Mouse (Mus musculus) large intestine, adult 2 months (tissue): Measurements from ENCODE around the gene Itgb1. TPM values are rescaled to one million over a fixed set of nuclear protein-coding genes. Genes with fewer than 3 reads are reported as not detected.

Experiments used
- DNase-seq: peaks from one replicate; pipeline ENCODE4 v3.0.0-alpha.2; 2012; ENCODE audit warnings: low read depth, low spot score
- WGBS: fragments of 180-500 bp; shearing (Covaris S2); methylation state at CpG from one replicate; pipeline ENCODE4 v1.1.7; 2018; 5-methylcytosine and 5-hydroxymethylcytosine counted together
- polyA plus RNA-seq: library from polyadenylated mRNA; depleted of rRNA; stranded (reverse); fragments of >200 nt; gene quantifications from 2 replicates; pipeline ENCODE4 v1.2.3, GENCODE M21; 2012

Itgb1 gene
- polyA plus RNA-seq, 1 experiment, result 44.3 TPM

- WGBS, result 83% methylated on average over 2 of the region's 2 CpGs
- DNase-seq, result no peak
Observed at GRCm38 (mm10) chr8:128680548-128681325, 4.7 kb upstream of the Itgb1 start.

GRCm38 (mm10) chr8:128681970-128682369, 3.5 kb upstream of the Itgb1 start:
- no peak for DNase-seq
- 88% methylated on average over 3 of the region's 3 CpGs for whole genome bisulfite sequencing

GRCm38 (mm10) chr8:128684609-128685506, 596 bp upstream of the Itgb1 start:
- 5% methylated on average over 25 of the region's 25 CpGs for WGBS
- DNase-seq, result no peak

GRCm38 (mm10) chr8:128686429-128686990, 1.1 kb downstream of the Itgb1 start:
- no peak for DNase-seq
- WGBS, result 2% methylated on average over 2 of the region's 2 CpGs

GRCm38 (mm10) chr8:128688679-128689078, 3.2 kb downstream of the Itgb1 start:
- no peak for DNase-seq
- 49% methylated on average over 3 of the region's 3 CpGs for WGBS

GRCm38 (mm10) chr8:128690056-128690455, 4.6 kb downstream of the Itgb1 start:
- 40% methylated on average over 1 of the region's 1 CpGs for WGBS

GRCm38 (mm10) chr8:128696701-128697397, 11.4 kb downstream of the Itgb1 start:
- no peak for DNase-seq
- WGBS, result 92% methylated on average over 1 of the region's 1 CpGs

More at GRCm38 (mm10) chr8:128690056-128690455, 4.6 kb downstream of the Itgb1 start:
- DNase-seq, result no peak

GRCm38 (mm10) chr8:128697945-128698344, 12.5 kb downstream of the Itgb1 start:
- DNase-seq, result no peak
- 19% methylated on average over 3 of the region's 3 CpGs for WGBS

- 76% methylated on average over 1 of the region's 1 CpGs for WGBS
Observed at GRCm38 (mm10) chr8:128704376-128704775, 18.9 kb downstream of the Itgb1 start.

GRCm38 (mm10) chr8:128704836-128705235, 19.4 kb downstream of the Itgb1 start:
- 81% methylated on average over 2 of the region's 2 CpGs for WGBS
- no peak for DNase-seq

More at GRCm38 (mm10) chr8:128704376-128704775, 18.9 kb downstream of the Itgb1 start:
- no peak for DNase-seq

GRCm38 (mm10) chr8:128709261-128709660, 23.8 kb downstream of the Itgb1 start:
- 47% methylated on average over 3 of the region's 3 CpGs for WGBS
- DNase-seq, result no peak

GRCm38 (mm10) chr8:128716184-128716583, 30.7 kb downstream of the Itgb1 start:
- no peak for DNase-seq

- DNase-seq, result no peak
Observed at GRCm38 (mm10) chr8:128724819-128725218, 39.4 kb downstream of the Itgb1 start.

GRCm38 (mm10) chr8:128727213-128727612, 41.8 kb downstream of the Itgb1 start:
- WGBS, result 98% methylated on average over 1 of the region's 1 CpGs
- no peak for DNase-seq

More at GRCm38 (mm10) chr8:128724819-128725218, 39.4 kb downstream of the Itgb1 start:
- 31% methylated on average over 1 of the region's 1 CpGs for WGBS

GRCm38 (mm10) chr8:128732254-128732653, 46.8 kb downstream of the Itgb1 start:
- DNase-seq, result no peak
- 85% methylated on average over 2 of the region's 2 CpGs for WGBS

- no peak for DNase-seq
Observed at GRCm38 (mm10) chr8:128734118-128734517, 48.7 kb downstream of the Itgb1 start.

GRCm38 (mm10) chr8:128735692-128736091, 50.2 kb downstream of the Itgb1 start:
- WGBS, result 94% methylated on average over 3 of the region's 3 CpGs
- no peak for DNase-seq

More at GRCm38 (mm10) chr8:128734118-128734517, 48.7 kb downstream of the Itgb1 start:
- WGBS, result 93% methylated on average over 3 of the region's 3 CpGs
